Mouse (Mus musculus) kidney, embryonic 16.5 days (tissue): Measurements from ENCODE around the gene Csnk2a1. TPM values are rescaled to one million over a fixed set of nuclear protein-coding genes. Genes with fewer than 3 reads are reported as not detected.

Experiments
- ATAC-seq: fragments of 200-750 bp; cut with Nextera tagmentation; 2 replicates; pipeline ENCODE4 v1.8.0; 2017; ENCODE audit warnings: moderate TSS enrichment; ENCODE audit not compliant: low FRiP score, low TSS enrichment
- H3K27ac ChIP-seq: fragments of 300-500 bp; sonication (generic); 2 replicates; pipeline ENCODE4 v1.5.1; 2014; ENCODE audit warnings: low read length
- H3K27me3 ChIP-seq: fragments of 300-500 bp; sonication (generic); 2 replicates; pipeline ENCODE4 v1.6.1; 2014; ENCODE audit warnings: low read length, control low read depth, mixed read lengths; ENCODE audit not compliant: insufficient read depth
- H3K36me3 ChIP-seq: fragments of 300-500 bp; sonication (generic); 2 replicates; pipeline ENCODE4 v1.6.1; 2014; ENCODE audit warnings: low read length, control low read depth, mixed read lengths; ENCODE audit not compliant: insufficient read depth
- H3K4me1 ChIP-seq: fragments of 300-500 bp; sonication (generic); 2 replicates; pipeline ENCODE4 v1.6.1; 2014; ENCODE audit warnings: low read length, control low read depth, mixed read lengths; ENCODE audit not compliant: insufficient read depth
- H3K4me2 ChIP-seq: fragments of 300-500 bp; sonication (generic); replicated peaks from 2 replicates; pipeline ENCODE4 v1.6.1; 2014; ENCODE audit warnings: low read depth, low read length
- H3K4me3 ChIP-seq: fragments of 300-500 bp; sonication (generic); 2 replicates; pipeline ENCODE4 v1.5.1; 2014; ENCODE audit warnings: mild to moderate bottlenecking, low read length
- H3K9ac ChIP-seq: fragments of 300-500 bp; sonication (generic); replicated peaks from 2 replicates; pipeline ENCODE4 v1.6.1; 2014; ENCODE audit warnings: low read length
- H3K9me3 ChIP-seq: fragments of 300-500 bp; sonication (generic); 2 replicates; pipeline ENCODE4 v1.6.1; 2016; ENCODE audit warnings: low read length, control low read depth
- WGBS: fragments of 180-500 bp; shearing (Covaris S2); extraction: QIAGEN DNeasy Blood & Tissue Kit; methylation state at CpG from one replicate; pipeline ENCODE4 v1.1.7; 2014; 5-methylcytosine and 5-hydroxymethylcytosine counted together
- polyA plus RNA-seq: library from polyadenylated mRNA; unstranded; fragments of >200 nt; fragmentation: Nextera tagmentation; extraction: Ambion mirVana; gene quantifications from 2 replicates; pipeline ENCODE4 v1.2.1, GENCODE M21; 2015

Gene Csnk2a1
- 90.5 and 95.1 TPM in 2 replicates for polyA plus RNA-seq

- H3K4me3 ChIP-seq, result peak within 1 kb of the TSS; percentile 71
- WGBS, result under 1% methylated on average over 50 of the region's 58 CpGs
- H3K4me1 ChIP-seq, result peaks cover 17% of the 10 kb centered on the region
- H3K9me3 ChIP-seq, result no peaks in the 10 kb centered on the region
- H3K36me3 ChIP-seq, result peaks cover 12% of the 10 kb centered on the region; the same call in 1 of the 2 replicates
- no peaks in the 10 kb centered on the region for H3K27me3 ChIP-seq
- H3K4me2 ChIP-seq, result peak within 1 kb of the TSS; percentile 79
- peak within 1 kb of the TSS; percentile 98 for H3K27ac ChIP-seq
- peak; percentile 96 for ATAC-seq
- peak within 1 kb of the TSS; percentile 91 for H3K9ac ChIP-seq
Measured at GRCm38 (mm10) chr2:152226248-152227050, at the start of gene Csnk2a1. Gene Csnk2a1, plus strand, starts transcription at chr2:152226839.

- Histone ChIP-seq H3K27ac (peak overlapping the region; percentile 11; the same call in 1 of the 2 replicates), H3K4me1 (peaks cover 11% of the 10 kb centered on the region), H3K9ac (peak overlapping the region; percentile 31), H3K4me2 (peak overlapping the region; percentile 44), H3K27me3 (no peaks in the 10 kb centered on the region), H3K4me3 (no peak overlapping the region; the same call in 1 of the 2 replicates), H3K36me3 (no peaks in the 10 kb centered on the region), H3K9me3 (no peaks in the 10 kb centered on the region)
- 11% methylated on average over 24 of the region's 24 CpGs for WGBS
- peak; percentile 53; the same call in 1 of the 2 replicates for ATAC-seq
Measured at GRCm38 (mm10) chr2:152177162-152177805, 49.4 kb upstream of the Csnk2a1 start.

GRCm38 (mm10) chr2:152177806-152178170, 48.9 kb upstream of the Csnk2a1 start:
- Histone ChIP-seq H3K36me3 (no peaks in the 10 kb centered on the region), H3K9me3 (no peaks in the 10 kb centered on the region), H3K27me3 (no peaks in the 10 kb centered on the region), H3K9ac (no peak overlapping the region), H3K4me3 (no peak overlapping the region), H3K27ac (0 out of 2 replicates have a peak overlapping the region, but pooled peaks have one; percentile 11), H3K4me2 (no peak overlapping the region), H3K4me1 (peaks cover 11% of the 10 kb centered on the region)
- WGBS, result 79% methylated on average over 6 of the region's 6 CpGs
- no peak for ATAC-seq

GRCm38 (mm10) chr2:152178345-152178744, 48.3 kb upstream of the Csnk2a1 start:
- no peak overlapping the region for H3K4me2 ChIP-seq
- no peaks in the 10 kb centered on the region for H3K27me3 ChIP-seq
- WGBS, result 82% methylated on average over 3 of the region's 3 CpGs

GRCm38 (mm10) chr2:152179301-152179700, 47.3 kb upstream of the Csnk2a1 start:
- Histone ChIP-seq H3K4me1 (peaks cover 11% of the 10 kb centered on the region), H3K36me3 (no peaks in the 10 kb centered on the region), H3K4me2 (no peak overlapping the region), H3K27me3 (no peaks in the 10 kb centered on the region), H3K27ac (no peak overlapping the region), H3K9ac (no peak overlapping the region), H3K9me3 (no peaks in the 10 kb centered on the region), H3K4me3 (no peak overlapping the region)
- WGBS, result 83% methylated on average over 2 of the region's 2 CpGs
- ATAC-seq, result no peak

More at GRCm38 (mm10) chr2:152178345-152178744, 48.3 kb upstream of the Csnk2a1 start:
- Histone ChIP-seq H3K9ac (no peak overlapping the region), H3K4me1 (peaks cover 11% of the 10 kb centered on the region), H3K27ac (no peak overlapping the region), H3K36me3 (no peaks in the 10 kb centered on the region), H3K4me3 (no peak overlapping the region), H3K9me3 (no peaks in the 10 kb centered on the region)
- no peak for ATAC-seq

- ATAC-seq, result peak; percentile 90
- H3K27me3 ChIP-seq, result no peaks in the 10 kb centered on the region
- no peak overlapping the region for H3K4me3 ChIP-seq
- H3K9ac ChIP-seq, result no peak overlapping the region
- WGBS, result 34% methylated on average over 6 of the region's 6 CpGs
- peaks cover 11% of the 10 kb centered on the region for H3K4me1 ChIP-seq
- no peak overlapping the region for H3K4me2 ChIP-seq
- H3K27ac ChIP-seq, result peak overlapping the region; percentile 52
- H3K36me3 ChIP-seq, result no peaks in the 10 kb centered on the region
- H3K9me3 ChIP-seq, result no peaks in the 10 kb centered on the region
Measured at GRCm38 (mm10) chr2:152180323-152180722, 46.3 kb upstream of the Csnk2a1 start.

- Histone ChIP-seq H3K9ac (no peak overlapping the region), H3K9me3 (no peaks in the 10 kb centered on the region), H3K27ac (no peak overlapping the region), H3K4me3 (no peak overlapping the region), H3K4me2 (no peak overlapping the region), H3K27me3 (no peaks in the 10 kb centered on the region), H3K4me1 (no peaks in the 10 kb centered on the region), H3K36me3 (no peaks in the 10 kb centered on the region)
- ATAC-seq, result no peak
- 84% methylated on average over 5 of the region's 5 CpGs for WGBS
Measured at GRCm38 (mm10) chr2:152187132-152187531, 39.5 kb upstream of the Csnk2a1 start.

- H3K27ac ChIP-seq, result no peak overlapping the region; the same call in 1 of the 2 replicates
- WGBS, result 52% methylated on average over 7 of the region's 7 CpGs
- no peaks in the 10 kb centered on the region for H3K9me3 ChIP-seq
- H3K4me1 ChIP-seq, result no peaks in the 10 kb centered on the region
- no peak overlapping the region for H3K4me2 ChIP-seq
- H3K36me3 ChIP-seq, result no peaks in the 10 kb centered on the region
- no peak for ATAC-seq
- no peak overlapping the region for H3K9ac ChIP-seq
- H3K27me3 ChIP-seq, result no peaks in the 10 kb centered on the region
- H3K4me3 ChIP-seq, result no peak overlapping the region
Measured at GRCm38 (mm10) chr2:152189213-152189612, 37.4 kb upstream of the Csnk2a1 start.

- 48% methylated on average over 9 of the region's 9 CpGs for WGBS
- H3K4me2 ChIP-seq, result no peak overlapping the region
- no peak overlapping the region for H3K9ac ChIP-seq
- no peaks in the 10 kb centered on the region for H3K36me3 ChIP-seq
- H3K27ac ChIP-seq, result no peak overlapping the region; the same call in 1 of the 2 replicates
- H3K4me1 ChIP-seq, result no peaks in the 10 kb centered on the region
- H3K27me3 ChIP-seq, result no peaks in the 10 kb centered on the region
- no peak overlapping the region for H3K4me3 ChIP-seq
- peak; percentile 59; the same call in 1 of the 2 replicates for ATAC-seq
- H3K9me3 ChIP-seq, result no peaks in the 10 kb centered on the region
Measured at GRCm38 (mm10) chr2:152189640-152190039, 37.0 kb upstream of the Csnk2a1 start.

GRCm38 (mm10) chr2:152190161-152190560, 36.5 kb upstream of the Csnk2a1 start:
- H3K36me3 ChIP-seq, result no peaks in the 10 kb centered on the region
- WGBS, result 61% methylated on average over 7 of the region's 7 CpGs
- ATAC-seq, result no peak
- H3K27ac ChIP-seq, result no peak overlapping the region
- no peaks in the 10 kb centered on the region for H3K4me1 ChIP-seq
- no peaks in the 10 kb centered on the region for H3K27me3 ChIP-seq
- no peaks in the 10 kb centered on the region for H3K9me3 ChIP-seq
- H3K4me2 ChIP-seq, result no peak overlapping the region
- H3K4me3 ChIP-seq, result no peak overlapping the region
- H3K9ac ChIP-seq, result no peak overlapping the region
